Mouse (Mus musculus) erythroblast, embryonic 14.5 days (primary cell): Measurements from ENCODE around the gene Zpr1. TPM values are rescaled to one million over a fixed set of nuclear protein-coding genes. Genes with fewer than 3 reads are reported as not detected.
A peak's percentile ranks its signal among the peaks of the same experiment; 100 is the strongest.

Experiments used
- H3K27me3 ChIP-seq: 2 replicates; pipeline ENCODE4 v1.6.1; 2012; ENCODE audit warnings: inconsistent platforms; ENCODE audit not compliant: control insufficient read depth
- H3K36me3 ChIP-seq: 2 replicates; pipeline ENCODE4 v1.6.1; 2012; ENCODE audit warnings: mild to moderate bottlenecking, inconsistent platforms; ENCODE audit not compliant: control insufficient read depth
- H3K4me1 ChIP-seq: 2 replicates; pipeline ENCODE4 v1.6.1; 2012; ENCODE audit warnings: inconsistent platforms; ENCODE audit not compliant: control insufficient read depth
- H3K4me3 ChIP-seq: replicated peaks from 2 replicates; pipeline ENCODE3; 2012; ENCODE audit warnings: moderate library complexity, mild to moderate bottlenecking, inconsistent platforms
- H3K9me3 ChIP-seq: 2 replicates; pipeline ENCODE4 v1.6.1; 2012; ENCODE audit warnings: low read length, inconsistent platforms, mixed read lengths; ENCODE audit not compliant: control insufficient read depth
- GATA1 ChIP-seq: IDR thresholded peaks from 2 replicates; pipeline ENCODE4 v1.6.1; 2012; ENCODE audit warnings: low read length, inconsistent platforms, mixed read lengths
- TAL1 ChIP-seq: IDR thresholded peaks from 3 replicates; pipeline ENCODE4 v1.6.1; 2012; ENCODE audit warnings: low read length, inconsistent platforms, mixed read lengths
- polyA plus RNA-seq: library from polyadenylated mRNA; stranded (reverse); fragments of >175 nt; gene quantifications from 2 replicates; pipeline ENCODE4 v1.2.3, GENCODE M21; 2012

The Zpr1 gene
- polyA plus RNA-seq, 1 experiment, result 1.7 TPM

DNA sequence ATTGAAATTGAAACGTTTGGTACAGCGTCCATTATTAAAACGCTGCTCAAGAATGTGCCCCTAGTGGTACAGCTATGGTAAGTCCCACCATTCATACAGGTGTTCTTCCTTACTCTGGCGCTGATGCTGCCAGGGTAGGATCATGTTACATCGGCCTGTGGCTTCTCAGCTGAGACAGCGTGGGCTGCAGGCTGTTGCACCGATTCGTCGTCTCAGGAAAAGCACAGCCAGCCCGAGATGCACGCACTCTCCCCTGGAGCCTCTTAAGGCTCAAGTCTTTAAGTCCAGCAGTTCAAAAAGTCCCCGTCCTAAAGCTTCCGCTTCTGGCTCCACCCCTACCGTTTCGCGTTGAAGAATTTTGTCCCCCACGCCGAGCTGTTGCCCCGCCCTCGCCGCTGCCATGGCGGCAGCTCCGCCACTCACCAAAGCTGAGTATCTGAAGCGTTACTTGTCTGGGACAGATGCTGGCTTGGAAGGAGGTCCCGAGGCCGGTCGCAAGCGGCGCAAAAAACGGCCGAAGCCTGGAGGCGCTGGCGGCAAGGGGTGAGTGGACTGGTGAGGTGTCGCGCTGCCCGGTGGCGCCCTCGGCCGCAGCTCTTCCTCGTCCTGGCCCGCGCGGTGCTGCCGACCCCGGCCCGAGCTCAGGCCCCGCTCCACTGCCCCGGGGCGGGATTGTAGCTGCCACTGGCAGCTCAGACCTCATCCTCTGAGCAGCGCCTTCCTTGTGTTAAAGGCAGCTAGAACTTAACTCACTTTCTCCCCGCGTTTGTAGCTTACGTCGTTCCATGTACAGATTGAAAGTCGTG, 10.0 kb downstream of the Zpr1 start, which contains the start of gene Bud13:
Gene Bud13, plus strand, starts transcription at position 378 of the 806 bp plus-strand sequence.
- peak within 1 kb of the TSS; percentile 98 for H3K4me3 ChIP-seq
- H3K27me3 ChIP-seq, result no peaks in the 10 kb centered on the region
- H3K36me3 ChIP-seq, result peaks cover 58% of the 10 kb centered on the region
- no peak for TF ChIP-seq TAL1
- no peak for TF ChIP-seq GATA1
- peaks cover 19% of the 10 kb centered on the region for H3K4me1 ChIP-seq
- no peaks in the 10 kb centered on the region for H3K9me3 ChIP-seq

DNA sequence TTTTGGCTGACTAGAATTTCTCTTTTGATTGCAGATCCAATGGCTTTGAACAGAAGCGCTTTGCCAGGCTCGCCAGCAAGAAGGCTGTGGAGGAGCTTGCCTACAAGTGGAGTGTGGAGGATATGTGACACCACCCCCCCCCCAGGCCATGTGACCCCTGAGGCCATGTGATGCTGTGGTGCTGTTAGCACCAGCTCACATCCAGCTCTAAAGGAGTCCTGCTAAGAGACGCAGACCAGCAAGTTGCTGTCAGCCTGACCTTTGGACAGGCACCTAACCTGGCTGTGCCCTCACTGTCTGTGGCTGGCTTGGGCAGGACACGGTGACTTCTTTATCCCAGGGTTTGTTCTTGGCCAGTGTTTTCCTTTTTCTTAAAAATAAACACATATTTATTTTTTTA, 25.5 kb downstream of the Zpr1 start:
- Histone ChIP-seq H3K4me3 (no peak overlapping the region), H3K9me3 (no peaks in the 10 kb centered on the region), H3K36me3 (peaks cover 47% of the 10 kb centered on the region), H3K4me1 (no peaks in the 10 kb centered on the region), H3K27me3 (no peaks in the 10 kb centered on the region)
- TF ChIP-seq TAL1 (no peak), GATA1 (no peak)

DNA sequence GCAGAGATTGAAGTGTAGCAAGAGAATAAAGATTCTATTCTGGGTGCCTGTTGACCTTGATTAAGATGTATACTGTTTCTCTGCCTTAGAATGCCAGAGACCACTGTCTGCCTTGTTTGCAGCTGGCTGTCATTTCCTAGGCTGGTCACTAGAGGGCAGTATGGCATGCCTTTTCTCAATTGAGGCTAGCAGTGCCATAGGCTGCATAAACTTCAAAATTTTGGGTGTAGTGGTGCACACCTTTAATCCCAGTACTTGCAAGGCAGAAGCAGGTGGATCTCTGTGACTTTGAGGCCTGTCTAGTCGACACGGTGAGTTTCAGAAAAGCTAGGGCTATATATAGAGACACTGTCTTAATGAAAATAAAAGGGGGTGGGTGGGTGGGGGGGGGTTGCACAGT, 29.3 kb downstream of the Zpr1 start:
- Histone ChIP-seq H3K27me3 (no peaks in the 10 kb centered on the region; the same call in 1 of the 2 replicates), H3K36me3 (peaks cover 21% of the 10 kb centered on the region), H3K9me3 (no peaks in the 10 kb centered on the region), H3K4me1 (no peaks in the 10 kb centered on the region), H3K4me3 (no peak overlapping the region)
- TF ChIP-seq TAL1 (no peak), GATA1 (no peak)

DNA sequence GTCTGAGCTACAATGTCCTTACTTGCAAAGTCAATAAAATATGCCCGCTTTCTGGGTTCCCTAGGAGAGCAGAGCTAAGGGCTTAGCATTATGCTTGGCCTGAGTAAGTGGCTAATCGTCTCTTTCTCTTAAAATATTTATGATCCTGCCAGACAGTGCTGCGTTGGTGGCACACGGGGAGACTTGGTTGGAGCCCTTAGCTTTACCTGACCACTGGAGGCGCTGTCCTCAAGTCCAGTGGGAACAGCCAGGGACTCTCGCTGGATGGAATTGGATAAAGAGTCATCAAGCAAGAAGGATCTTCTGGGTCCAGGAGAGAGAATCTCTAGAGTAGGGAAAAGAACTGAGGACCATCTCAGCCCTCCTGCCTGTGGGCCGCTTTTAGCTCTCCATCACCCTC, 36.3 kb downstream of the Zpr1 start:
- Histone ChIP-seq H3K9me3 (no peaks in the 10 kb centered on the region), H3K36me3 (no peaks in the 10 kb centered on the region), H3K4me1 (no peaks in the 10 kb centered on the region), H3K27me3 (peaks cover 11% of the 10 kb centered on the region), H3K4me3 (no peak overlapping the region)
- TF ChIP-seq GATA1 (no peak), TAL1 (no peak)

DNA sequence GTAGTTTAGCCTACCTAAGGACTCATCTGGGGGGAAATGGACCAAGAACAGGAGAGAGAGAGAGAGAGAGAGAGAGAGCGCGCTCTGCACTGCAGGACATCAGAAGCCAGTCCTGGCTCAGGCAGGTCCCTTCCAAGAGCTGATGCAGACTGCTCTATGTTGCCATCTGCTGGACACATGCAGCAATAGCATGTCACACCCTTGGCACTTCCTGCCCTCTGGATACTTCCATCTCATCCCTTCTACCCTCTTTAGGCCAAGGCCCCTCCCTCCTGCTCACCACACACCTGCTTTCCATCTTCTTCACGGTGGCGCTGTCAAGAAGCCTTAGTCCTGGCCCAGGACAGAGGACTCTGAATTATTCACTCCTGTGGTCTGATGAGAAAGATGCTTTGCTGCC, 41.6 kb downstream of the Zpr1 start:
- Histone ChIP-seq H3K4me3 (no peak overlapping the region), H3K4me1 (no peaks in the 10 kb centered on the region), H3K27me3 (peaks cover 2% of the 10 kb centered on the region; the same call in 1 of the 2 replicates), H3K36me3 (no peaks in the 10 kb centered on the region), H3K9me3 (peaks cover 7% of the 10 kb centered on the region)
- TF ChIP-seq GATA1, result no peak
- TF ChIP-seq TAL1, result no peak

DNA sequence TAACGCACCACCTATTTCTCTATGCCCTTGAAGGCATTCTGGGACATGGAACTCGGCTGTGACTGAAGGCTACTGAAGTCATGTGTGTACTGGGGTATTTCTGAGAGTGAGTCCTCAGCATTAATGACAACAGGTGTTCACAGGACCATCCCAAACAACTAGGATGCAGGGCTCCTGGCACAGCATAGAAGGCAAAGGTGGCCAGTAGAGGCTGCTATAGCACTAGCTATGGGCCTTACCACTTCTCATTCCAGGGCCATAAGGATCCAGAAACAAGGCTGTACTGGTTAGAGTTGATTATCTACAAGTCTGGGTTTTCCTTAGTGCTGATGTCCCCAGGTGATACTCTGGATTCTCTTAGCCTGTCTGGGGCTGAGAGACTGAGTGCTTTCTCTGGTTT, 42.1 kb downstream of the Zpr1 start:
- H3K27me3 ChIP-seq, result peaks cover 2% of the 10 kb centered on the region; the same call in 1 of the 2 replicates

DNA sequence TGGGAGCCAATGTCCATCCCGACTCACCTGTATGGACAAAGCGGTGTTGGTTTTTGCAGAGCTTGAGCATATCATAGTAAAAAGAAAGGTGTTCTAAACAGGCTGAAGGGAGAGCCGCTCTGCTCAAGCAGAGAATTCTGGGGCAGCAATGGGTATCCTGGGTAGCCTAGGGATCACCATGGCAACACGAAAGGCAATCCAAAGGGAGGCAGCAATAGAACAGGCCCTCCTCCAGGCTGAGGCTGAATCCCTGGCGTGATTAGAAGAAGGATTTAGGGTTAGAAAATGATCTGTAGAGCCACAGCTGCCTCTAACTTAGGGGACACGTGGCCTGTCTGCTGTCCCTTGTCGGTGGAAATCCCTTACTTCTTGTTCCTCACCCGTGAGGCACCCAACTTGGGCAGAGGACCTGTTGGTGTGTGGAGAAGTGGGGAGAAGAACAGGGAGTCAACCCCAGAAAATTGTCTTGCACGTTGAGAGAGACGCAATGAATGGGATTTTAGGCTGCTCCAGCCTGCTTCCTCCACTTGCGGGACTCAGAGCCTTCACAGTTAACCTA, 43.0 kb downstream of the Zpr1 start:
- peaks cover 11% of the 10 kb centered on the region for H3K9me3 ChIP-seq
- TF ChIP-seq TAL1, result no peak
- no peak for TF ChIP-seq GATA1
- H3K4me1 ChIP-seq, result no peaks in the 10 kb centered on the region
- H3K36me3 ChIP-seq, result no peaks in the 10 kb centered on the region
- H3K4me3 ChIP-seq, result no peak overlapping the region
- peaks cover 2% of the 10 kb centered on the region; the same call in 1 of the 2 replicates for H3K27me3 ChIP-seq

More for the DNA sequence above, 42.1 kb downstream of the Zpr1 start:
- no peak for TF ChIP-seq TAL1
- TF ChIP-seq GATA1, result no peak
- H3K4me3 ChIP-seq, result no peak overlapping the region
- no peaks in the 10 kb centered on the region for H3K36me3 ChIP-seq
- no peaks in the 10 kb centered on the region for H3K4me1 ChIP-seq
- peaks cover 9% of the 10 kb centered on the region for H3K9me3 ChIP-seq

DNA sequence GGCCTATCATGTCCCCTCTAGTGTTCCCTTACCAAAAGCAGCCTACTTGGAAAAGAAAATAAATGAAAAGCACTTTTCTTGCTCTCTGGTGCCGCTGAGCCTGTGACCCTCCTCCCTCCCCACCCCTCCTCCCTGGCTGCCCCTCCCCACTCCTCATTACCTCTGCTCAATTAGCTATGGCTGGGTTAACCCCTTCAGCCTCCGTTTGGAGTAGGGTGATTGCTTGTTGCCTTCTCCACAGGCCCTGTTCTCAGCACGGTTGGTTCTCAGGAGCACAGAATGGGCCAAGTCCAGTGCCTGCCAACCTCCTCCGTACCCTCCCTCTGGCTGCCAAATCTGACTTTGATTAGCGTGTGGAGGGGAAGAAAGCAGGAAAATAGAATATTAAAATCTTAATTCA, 43.5 kb downstream of the Zpr1 start:
- TF ChIP-seq TAL1, result no peak
- peaks cover 11% of the 10 kb centered on the region for H3K9me3 ChIP-seq
- H3K36me3 ChIP-seq, result no peaks in the 10 kb centered on the region
- no peaks in the 10 kb centered on the region for H3K4me1 ChIP-seq
- peaks cover 2% of the 10 kb centered on the region; the same call in 1 of the 2 replicates for H3K27me3 ChIP-seq
- no peak overlapping the region for H3K4me3 ChIP-seq

DNA sequence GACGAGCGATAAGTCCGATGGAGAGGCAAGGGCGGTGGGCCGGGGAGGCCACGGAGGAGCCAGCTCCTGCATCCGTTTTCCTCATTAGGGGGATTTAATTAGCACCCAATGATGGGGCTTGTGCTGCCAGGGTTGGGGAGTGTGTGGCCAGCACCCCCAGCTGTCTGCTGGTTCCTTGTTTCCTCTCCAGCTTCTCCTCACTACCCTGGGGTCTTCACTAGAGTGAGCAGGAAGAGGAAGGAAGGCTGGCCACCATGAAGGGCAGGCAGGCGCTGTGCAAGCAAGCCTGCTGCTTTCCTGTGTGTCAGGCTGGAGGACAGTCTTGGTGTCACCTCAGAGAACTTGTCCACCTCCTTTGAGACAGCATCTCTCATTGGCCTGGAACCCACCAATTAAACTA, 44.0 kb downstream of the Zpr1 start:
- Histone ChIP-seq H3K36me3 (no peaks in the 10 kb centered on the region), H3K9me3 (peaks cover 11% of the 10 kb centered on the region), H3K27me3 (peaks cover 2% of the 10 kb centered on the region; the same call in 1 of the 2 replicates), H3K4me3 (no peak overlapping the region), H3K4me1 (no peaks in the 10 kb centered on the region)
- no peak for TF ChIP-seq GATA1
- TF ChIP-seq TAL1, result no peak
